Mouse (Mus musculus) spleen, embryonic (tissue): ENCODE measurements around the gene Arsg.

ENCODE experiments used
- CTCF ChIA-PET: fragments of 350-600 bp; sonication (Branson Sonifier 250); formaldehyde crosslinking; loops from one replicate; lab custom pipeline; 2022; lab: Charles Lee

The Arsg gene

DNA sequence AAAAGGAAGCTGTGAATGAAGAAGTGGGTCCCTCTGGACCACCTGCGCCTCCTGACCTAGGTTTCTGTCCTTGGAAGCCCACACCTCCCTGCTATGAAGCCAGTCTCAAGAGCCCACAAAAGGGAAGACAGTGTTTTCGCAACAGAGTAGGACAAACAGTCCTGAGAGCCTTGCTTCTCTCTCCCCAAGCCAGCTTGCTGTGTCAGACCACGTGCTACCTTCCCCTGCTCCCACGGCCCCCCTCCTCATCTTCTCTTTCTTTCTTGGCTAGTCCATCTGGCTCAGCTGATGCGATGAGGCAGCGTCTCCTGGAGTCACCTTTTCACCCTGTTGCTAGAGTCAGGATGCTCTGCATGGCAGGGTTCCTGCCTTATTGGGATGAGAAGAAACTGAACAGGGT, 66.1 kb downstream of the Arsg start:
- CTCF ChIA-PET, result no interaction called here

DNA sequence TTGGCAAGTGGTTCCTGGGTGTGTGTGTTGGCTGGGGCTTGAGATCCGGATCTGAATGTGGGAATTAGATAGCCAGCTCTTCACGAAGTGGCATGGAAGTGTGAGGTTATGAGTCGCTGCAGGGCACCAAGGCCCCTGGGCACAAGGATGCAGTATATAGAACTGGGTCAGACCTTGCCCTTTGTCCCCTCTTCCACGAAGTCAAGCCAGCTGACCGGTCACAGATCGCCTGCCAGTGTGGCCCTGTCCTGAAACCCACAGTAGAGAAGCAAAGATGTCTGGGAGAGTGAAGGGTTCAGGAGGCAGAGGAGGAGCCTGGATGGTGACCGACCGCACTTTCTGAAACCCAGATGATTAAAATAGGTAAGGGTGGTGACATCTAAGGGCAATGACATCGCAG, 70.3 kb downstream of the Arsg start:
- CTCF ChIA-PET, result no interaction called here

DNA sequence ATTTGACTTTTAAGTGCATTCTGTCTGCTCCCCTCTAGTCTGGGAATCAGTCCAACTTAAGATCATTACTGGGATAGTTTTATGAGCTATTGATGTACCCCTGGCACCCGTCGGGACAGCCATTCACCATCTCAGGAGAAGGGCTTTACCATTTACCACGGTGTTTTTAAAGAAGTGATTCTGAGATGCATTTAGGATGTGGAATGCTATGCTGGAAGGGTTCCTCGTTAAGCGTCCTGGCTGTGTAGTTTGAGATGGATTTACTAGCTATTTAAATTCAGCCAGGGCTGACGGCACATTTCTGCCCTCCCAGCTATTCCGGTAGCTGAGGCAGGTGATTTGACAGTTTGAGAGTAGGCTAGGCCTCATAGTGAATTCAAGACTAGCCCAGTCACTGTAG, 71.3 kb downstream of the Arsg start:
- CTCF ChIA-PET, result no interaction called here

DNA sequence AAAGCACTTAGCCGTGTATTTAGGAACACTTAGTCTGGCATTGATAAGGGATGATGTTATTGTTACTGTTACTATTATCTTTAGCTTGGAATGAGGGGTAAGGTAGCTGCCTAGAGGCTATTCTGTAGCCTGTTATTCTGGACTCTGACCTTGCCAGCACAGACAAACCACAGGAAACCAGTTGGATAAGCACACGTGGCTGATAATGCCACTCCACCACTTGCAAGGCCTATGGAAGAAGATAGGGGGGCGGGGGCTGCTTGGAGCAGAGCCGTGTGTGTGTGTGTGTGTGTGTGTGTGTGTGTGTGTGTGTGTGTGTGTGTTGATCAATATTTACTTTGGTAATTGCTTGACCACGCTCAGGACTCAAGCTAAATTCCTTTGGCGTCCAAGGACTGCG, 72.1 kb downstream of the Arsg start:
- CTCF ChIA-PET, result no interaction called here

DNA sequence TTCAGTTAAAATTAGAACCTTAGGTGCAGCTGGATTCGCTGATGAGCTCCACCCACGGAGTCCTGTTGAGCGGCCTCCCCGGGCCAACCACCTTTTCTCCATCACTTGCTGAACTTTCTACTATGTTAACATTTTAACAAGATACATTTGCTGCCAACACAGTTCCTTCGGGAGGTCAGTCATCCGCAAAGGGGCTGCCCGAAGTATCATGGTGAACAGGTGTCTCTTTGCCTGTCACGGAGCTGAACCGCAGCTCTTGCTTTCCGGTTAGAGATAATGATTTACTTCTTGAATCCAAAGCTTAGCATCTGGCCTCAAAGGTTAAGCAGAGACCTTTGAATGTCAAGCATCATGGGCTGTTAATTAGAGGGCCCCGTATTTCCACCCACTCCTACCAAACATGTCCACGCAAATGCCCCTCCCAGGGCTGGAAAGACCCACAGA, 72.5 kb downstream of the Arsg start:
- CTCF ChIA-PET, result no interaction called here

DNA sequence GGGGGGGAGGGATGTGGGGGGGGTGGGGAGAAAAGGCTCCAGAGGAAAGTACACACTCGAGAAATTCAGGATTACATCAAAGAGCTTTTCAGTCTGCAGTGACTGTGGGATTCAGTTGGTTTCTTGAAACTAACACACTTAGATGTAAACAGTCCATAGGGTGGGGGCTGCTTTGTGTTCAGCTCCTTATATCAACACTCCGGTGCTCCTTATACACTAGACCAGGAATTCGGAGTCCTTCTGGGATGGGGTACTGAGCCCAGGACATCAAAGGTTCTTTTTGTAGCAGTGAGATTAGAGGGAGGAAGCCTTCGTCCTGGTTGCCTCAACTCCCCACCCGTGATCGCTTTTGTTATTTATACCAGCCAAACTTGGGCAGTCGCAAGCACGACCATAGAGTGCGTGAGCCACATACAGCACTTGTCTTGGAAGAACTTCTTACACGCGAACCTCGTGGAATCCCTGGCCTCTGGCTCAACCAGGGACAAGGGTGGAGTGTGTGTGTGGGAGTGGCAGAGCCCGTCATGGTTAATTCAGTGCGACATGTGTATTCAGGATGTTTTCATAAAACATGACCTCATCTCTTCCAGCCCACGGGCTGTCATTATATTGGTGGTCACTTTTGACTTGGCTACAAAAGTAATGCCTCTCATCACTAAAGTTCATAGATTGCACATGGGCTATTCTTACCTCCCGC, 73.3 kb downstream of the Arsg start:
- CTCF ChIA-PET, result interaction anchor here (0.6 kb wide), 2 partner anchors 38 to 94 kb away, joined by 3 to 5 read pairs; no protein-coding TSS in a partner anchor

DNA sequence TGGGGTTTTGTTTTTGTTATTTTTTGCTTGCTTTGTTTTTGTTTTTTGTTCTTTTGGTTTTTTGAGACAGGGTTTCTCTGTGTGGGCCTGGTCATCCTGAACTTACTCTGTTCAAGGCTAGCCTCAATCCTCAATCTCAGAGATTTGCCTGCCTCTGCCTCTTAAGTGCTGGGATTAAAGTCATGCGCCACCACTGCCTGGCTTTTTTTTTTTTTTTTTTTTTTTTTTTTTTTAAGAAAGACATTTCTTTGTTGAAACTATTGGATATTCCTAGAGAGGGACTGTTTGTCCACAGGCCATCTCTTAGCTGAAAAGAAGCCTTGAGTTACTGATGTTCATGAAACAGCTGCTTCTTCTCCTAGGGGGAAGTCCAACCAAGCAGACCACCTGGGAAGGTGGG, 74.5 kb downstream of the Arsg start:
- CTCF ChIA-PET, result interaction anchor here (0.6 kb wide), 1 partner anchor 80 kb away, joined by 3 read pairs; no protein-coding TSS in a partner anchor

DNA sequence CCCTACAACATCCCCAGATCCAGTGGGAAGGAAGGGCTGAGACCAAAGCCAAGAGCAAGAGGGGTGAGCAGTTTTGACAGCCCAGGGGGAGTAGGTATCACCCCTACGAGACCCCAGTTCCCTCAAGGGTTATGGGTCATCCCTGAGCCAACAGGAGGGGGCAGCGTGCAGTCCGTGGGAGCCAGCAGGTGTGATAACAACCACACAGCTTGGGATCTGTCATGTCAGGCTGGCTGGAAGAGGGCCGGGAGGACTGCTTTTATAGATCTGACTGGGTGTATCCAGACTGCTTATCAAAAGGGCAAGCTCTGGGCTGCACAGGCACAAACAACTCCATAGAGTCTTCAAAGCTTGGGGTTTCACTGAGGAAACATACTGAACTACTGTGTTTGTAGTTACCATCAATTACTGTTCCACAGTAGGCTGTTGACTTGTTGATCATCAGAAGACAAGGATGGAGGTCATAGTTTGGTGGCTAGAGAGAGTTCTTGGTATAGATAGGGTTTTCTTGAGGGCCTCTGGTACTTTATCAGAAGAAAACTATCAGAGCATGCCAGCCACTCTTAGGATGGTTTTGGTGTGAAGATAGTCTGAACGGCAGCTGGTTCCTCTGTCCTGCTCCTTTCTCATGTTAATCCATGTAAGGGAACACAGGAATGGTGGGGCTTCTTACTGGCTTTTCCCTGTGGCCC, 76.6 kb downstream of the Arsg start:
- CTCF ChIA-PET, result no interaction called here

DNA sequence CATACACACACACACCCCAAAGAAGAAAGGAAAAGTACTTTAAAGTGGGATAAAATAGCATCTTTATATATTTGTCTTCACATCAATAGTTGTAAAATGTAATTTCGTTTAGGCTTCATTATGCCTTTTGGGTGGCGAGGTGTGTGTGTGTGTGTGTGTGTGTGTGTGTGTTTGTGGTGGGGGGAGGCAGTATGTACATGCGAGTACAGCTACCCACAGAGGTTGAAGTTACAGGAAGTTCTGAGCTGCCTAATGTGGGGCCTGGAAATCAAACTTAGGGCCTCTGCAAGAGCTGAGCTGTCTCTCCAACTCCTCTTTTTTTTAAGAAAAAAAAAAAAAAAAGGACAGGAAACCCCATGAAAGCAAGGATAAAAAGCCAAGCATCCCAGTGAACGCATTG, 80.7 kb downstream of the Arsg start:
- CTCF ChIA-PET, result no interaction called here

DNA sequence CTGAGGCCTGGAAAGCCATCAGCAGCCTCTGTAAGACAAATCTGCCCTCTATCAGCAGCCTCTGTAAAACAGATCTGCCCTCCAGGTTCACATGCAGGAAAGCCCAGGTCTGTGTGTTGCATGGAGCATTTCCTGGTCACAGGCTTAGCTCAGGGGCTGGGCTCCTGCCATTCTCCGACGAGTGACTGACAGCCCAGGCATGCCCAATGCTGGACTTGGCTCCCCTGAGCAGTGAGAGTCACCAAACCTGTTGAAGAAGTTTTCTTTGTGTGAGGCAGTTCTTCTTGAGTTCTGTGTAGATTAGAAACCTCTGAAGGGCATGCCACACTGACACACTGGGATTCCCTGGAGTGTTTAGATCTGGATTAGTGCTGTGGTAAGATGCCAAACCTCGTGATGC, 81.3 kb downstream of the Arsg start:
- CTCF ChIA-PET, result no interaction called here

DNA sequence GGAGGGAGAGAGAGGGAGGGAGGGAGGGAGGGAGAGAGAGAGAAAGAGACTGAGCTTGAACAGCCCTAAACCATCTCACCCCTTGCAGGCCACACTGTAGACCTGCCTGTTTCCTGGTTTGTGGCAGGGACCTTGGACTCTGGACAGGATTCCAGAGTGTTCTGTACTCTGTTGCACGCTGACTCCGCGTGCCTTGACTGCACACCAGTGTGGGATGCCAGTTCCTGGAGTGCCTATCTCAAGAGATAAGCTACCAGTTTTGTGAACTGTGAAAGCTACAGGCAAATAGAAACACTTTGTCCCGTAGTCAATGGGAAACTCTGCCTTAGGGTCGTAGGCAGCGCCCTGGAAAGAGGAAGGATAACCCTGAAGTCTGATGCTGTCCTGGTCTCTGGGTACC, 83.0 kb downstream of the Arsg start:
- CTCF ChIA-PET, result no interaction called here

DNA sequence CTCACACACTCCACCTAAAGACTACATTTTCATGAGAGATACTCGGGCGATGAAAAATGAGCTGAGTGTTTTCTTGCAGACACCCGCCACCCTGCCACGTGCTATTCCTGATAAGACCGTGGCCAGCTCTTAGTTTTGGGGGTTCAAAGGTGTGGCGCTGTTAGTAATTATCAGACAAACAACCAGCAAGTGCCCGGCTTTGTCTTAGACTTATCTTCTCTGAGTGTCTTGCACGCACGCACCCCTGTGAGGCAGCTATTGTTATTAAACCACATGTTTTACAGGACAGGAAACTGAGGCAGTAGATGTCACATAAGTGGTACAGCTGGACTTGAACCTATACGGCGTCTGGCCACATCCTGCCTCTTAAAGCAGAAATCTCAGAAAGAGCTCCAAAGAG, 84.2 kb downstream of the Arsg start:
- CTCF ChIA-PET, result no interaction called here

DNA sequence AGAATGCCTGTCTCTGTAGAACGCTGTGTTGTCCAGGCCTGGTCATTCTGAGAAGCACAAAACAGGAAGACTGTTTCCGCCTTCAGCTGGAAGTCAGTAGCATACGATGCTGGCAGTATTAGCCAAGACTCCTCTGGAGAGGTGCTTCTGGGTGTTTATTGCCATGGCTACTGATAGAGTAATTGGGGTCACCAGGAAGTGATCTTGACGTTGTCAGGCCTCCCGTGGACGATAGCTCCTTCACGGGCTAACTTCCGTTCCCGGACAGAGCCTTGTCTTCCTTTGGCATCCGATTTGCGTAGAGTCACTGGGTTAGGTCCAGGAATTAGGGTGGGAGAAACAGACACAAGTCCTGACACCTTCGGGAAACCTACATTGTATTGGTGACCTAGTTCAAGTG, 86.1 kb downstream of the Arsg start:
- CTCF ChIA-PET, result no interaction called here

DNA sequence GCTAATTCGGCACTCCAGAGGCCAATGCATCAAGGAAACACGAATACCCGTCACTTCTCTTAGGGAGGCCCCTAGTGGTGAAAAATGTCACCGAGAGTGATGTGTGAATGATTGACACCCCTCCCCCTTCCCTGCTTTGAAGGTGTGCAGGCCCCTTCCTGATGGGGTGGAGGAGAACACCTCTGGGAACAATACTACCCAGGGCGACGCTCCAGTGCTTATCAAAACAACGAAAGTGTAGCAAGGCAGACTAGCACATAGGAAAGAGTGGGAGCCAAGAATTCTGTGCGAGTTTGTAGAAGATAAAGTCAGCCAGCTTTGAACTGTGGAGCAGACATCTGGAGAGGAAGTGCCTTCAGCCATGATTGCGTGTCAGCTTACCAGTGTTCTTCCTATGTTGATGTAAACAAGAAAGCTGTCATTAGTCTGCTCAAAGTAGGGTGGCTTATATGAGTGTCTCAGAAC, 87.7 kb downstream of the Arsg start:
- CTCF ChIA-PET, result interaction anchor here (0.7 kb wide), 2 partner anchors 115 to 120 kb away, joined by 3 to 5 read pairs; no protein-coding TSS in a partner anchor

DNA sequence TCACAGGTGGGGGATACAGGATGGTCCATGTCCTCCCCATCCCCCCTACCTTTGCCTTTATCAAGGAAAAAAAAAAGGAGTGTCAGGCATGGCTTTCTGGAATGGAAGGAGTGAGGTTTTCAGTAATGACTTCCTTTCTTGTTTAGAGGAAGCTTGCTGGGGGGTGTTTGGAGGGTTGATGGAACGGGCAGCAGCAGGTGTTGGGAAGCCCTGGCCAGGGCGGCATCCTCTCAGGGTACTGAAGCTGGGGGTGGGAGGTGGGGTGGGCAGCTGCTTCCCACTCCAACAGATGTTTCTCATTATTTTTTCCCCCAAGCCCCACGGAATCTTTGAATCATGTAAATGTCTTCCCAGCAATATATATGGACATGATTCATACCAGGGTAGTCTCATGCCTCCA, 88.3 kb downstream of the Arsg start:
- CTCF ChIA-PET, result interaction anchor here (0.7 kb wide), 2 partner anchors 116 to 121 kb away, joined by 3 to 5 read pairs; no protein-coding TSS in a partner anchor

DNA sequence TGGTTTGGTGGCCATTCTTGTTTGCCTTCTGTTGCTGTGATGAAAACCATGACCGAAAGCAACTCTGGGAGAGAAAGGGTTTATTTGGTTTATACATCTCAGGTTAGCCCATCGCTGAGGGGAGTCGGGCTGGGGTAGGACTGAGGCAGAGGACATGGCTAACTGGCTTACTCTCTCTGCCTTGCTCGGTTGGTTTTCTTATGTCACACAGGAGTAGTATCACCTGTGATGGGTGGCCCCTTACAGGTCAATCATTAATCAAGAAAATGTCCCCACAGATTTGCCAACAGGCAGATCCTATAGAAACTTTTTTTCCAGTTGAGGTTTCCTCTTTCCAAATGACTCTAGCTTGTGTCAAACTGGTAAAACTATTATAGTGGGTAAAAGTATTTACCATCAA, 90.5 kb downstream of the Arsg start:
- CTCF ChIA-PET, result no interaction called here

DNA sequence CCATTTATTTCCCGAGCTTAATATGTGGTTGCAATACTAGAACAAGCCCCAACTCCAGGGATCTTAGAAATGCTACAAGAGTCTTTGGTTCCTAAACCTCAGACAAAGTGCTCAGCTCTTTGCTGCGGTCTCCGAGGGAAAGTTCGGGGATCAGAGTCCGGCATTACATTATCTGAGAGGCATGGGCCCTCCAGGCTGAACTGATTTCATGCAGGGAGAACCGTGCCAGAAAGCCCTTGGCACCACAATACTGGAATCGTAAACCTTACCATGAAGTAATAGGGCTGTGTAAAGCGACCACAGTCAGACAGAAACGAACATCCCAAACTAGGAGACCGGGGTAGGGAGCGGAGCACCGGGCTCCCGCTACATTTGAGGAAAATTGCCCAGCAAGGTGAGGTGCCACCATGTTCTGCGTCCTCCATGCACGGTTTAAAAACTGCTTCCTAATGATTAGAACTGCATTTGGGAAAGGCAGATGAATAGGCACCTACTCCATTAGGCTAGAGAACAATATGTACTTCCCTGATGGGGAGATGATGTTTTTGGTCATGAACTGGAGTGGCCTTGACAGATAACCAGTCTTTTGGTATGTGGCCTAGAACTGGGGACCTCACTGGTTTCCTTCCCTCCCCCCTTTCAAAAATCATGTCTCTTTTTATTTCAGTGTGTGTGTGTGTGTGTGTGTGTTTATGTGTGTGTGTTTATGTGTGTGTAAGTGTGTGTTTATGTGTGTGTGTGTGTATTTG, 91.5 kb downstream of the Arsg start:
- CTCF ChIA-PET, result interaction anchor here (0.6 kb wide), 1 partner anchor 23 kb away, joined by 3 read pairs; no protein-coding TSS in a partner anchor

DNA sequence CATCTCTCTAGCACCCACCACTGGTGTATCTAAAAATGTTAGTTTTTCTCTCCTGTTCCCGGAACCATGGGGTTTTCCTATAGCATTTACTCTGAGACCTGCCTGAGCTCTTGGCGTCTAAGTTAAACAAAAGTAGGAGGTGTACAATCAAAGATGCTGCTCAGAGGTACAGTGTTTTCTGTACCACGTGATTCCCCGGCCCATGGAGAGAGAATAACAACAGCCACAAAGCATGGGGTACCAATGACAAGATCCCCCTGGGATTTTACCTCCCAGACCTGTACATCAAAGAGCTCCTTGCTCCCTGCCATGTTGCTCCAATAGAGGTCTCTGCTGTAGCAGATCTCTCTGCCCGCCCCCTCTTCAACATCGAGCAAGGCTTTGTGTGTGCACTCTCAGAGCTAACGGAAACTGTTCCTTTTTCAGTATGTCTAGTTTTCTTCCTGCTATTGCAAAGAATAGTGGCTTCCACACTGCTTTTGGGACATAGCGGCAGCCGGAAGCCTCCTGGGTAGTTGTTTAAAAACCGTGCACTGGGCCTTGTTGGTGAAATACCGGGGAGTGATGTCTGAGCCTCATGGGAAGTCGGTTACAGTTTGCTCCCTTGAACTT, 95.9 kb downstream of the Arsg start:
- CTCF ChIA-PET, result no interaction called here

DNA sequence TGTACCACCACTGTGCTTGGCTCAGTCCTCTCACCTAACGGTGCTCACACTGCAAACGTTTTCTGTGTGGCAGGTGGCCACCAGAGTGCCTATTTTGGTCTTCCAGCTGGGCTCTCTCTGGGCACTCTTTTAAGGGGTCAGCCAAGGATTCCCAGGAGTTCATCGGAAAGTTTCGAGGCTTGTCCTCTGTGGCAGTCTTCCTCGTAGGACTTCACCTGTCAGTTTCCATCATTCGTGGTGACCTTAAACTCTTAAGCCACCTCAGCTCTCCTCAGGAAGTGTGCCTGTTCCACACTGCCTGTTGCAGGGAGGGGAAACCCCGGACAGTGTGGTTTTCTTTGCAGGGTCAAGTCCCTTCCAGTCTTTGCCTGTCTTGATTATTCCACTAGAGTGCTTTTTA, 96.6 kb downstream of the Arsg start:
- CTCF ChIA-PET, result no interaction called here

DNA sequence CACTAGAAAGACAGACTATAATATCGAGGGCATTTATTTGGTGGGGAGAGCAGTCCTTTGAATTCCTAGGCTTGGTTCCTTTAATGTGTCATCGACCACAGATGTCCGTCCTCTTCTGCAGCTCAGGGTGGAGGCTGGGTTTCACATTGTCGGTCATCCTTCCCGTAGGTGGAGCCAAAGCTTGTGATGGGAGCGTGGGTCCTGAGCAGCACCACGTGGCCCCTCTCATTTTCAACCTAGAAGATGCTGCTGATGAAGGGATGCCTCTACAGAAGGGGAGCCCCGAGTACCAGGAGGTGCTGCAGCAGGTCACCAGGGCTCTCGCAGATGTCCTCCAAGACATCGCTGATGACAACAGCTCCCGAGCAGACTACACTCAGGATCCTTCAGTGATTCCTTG, 98.9 kb downstream of the Arsg start:
- CTCF ChIA-PET, result no interaction called here

DNA sequence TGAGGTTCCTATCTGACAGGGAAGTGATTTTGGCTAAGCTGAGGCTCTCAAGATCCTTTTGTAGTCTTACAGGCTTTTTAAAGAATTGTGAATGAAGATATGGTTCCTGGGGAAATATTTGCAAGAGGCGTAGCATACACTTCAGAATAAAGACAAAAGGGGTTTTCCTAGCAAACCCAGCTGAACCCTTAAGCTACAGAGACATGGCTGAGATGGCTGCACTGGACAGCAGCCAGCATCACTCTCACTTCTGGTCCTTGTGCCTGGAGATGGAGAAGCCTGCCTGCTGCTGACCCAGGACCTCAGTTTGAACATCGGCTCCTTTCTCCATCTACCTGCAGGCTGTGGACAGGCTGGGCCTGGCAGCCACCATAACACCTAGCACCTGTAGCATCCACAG, 101.4 kb downstream of the Arsg start:
- CTCF ChIA-PET, result no interaction called here

DNA sequence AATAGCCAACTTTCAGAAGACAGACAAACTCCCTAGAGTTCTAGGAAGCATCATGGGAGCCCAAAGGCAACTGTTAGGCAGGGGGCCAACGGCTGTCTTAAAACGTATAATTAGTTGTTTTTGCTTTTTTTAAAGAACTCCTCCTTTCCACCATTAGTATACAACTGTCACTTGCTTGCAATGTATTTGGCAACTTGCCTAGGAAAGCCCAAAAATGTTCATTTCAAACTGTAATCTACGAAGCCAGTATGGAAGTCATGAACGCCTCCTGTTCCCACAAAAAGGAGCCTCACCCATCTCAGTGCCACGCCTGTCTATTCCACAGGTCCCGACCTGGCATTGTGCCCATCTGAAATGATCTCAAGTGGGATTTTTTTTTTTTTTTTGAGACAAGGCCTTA, 102.7 kb downstream of the Arsg start:
- CTCF ChIA-PET, result no interaction called here
